Mouse (Mus musculus): ENCODE measurements around the gene Tmigd1.

The Tmigd1 gene

GRCm38 (mm10) chr11:76901579-76902361 is at the start of gene Tmigd1:
Tmigd1 (plus strand) TSS chr11:76902159.
- no peak for DNase-seq (ENCODE audit: extremely low spot score, low read depth, low spot score)

GRCm38 (mm10) chr11:76854475-76855341 is 47.3 kb upstream of the Tmigd1 start:
- no peak for DNase-seq (ENCODE audit: extremely low spot score, low read depth, low spot score)

- DNase-seq (ENCODE audit: extremely low spot score, low read depth, low spot score), result no peak
These were observed 45.4 kb upstream of the Tmigd1 start for GRCm38 (mm10) chr11:76856601-76857000.

GRCm38 (mm10) chr11:76857111-76857510 is 44.8 kb upstream of the Tmigd1 start:
- no peak for DNase-seq (ENCODE audit: extremely low spot score, low read depth, low spot score)

GRCm38 (mm10) chr11:76858781-76859180 is 43.2 kb upstream of the Tmigd1 start:
- no peak for DNase-seq (ENCODE audit: extremely low spot score, low read depth, low spot score)

GRCm38 (mm10) chr11:76859261-76859660 is 42.7 kb upstream of the Tmigd1 start:
- DNase-seq (ENCODE audit: extremely low spot score, low read depth, low spot score), result no peak

GRCm38 (mm10) chr11:76861185-76861584 is 40.8 kb upstream of the Tmigd1 start:
- DNase-seq (ENCODE audit: extremely low spot score, low read depth, low spot score), result no peak

- DNase-seq (ENCODE audit: extremely low spot score, low read depth, low spot score), result no peak
These were observed 29.3 kb upstream of the Tmigd1 start for GRCm38 (mm10) chr11:76872556-76873234.

GRCm38 (mm10) chr11:76873865-76874264 is 28.1 kb upstream of the Tmigd1 start:
- no peak for DNase-seq (ENCODE audit: extremely low spot score, low read depth, low spot score)

GRCm38 (mm10) chr11:76874766-76875165 is 27.2 kb upstream of the Tmigd1 start:
- no peak for DNase-seq (ENCODE audit: extremely low spot score, low read depth, low spot score)

- no peak for DNase-seq (ENCODE audit: extremely low spot score, low read depth, low spot score)
These were observed 22.1 kb upstream of the Tmigd1 start for GRCm38 (mm10) chr11:76879816-76880215.

GRCm38 (mm10) chr11:76884451-76884850 is 17.5 kb upstream of the Tmigd1 start:
- no peak for DNase-seq (ENCODE audit: extremely low spot score, low read depth, low spot score)

- no peak for DNase-seq (ENCODE audit: extremely low spot score, low read depth, low spot score)
These were observed 12.4 kb upstream of the Tmigd1 start for GRCm38 (mm10) chr11:76889339-76890164.

GRCm38 (mm10) chr11:76891171-76891570 is 10.8 kb upstream of the Tmigd1 start:
- DNase-seq (ENCODE audit: extremely low spot score, low read depth, low spot score), result no peak

- no peak for DNase-seq (ENCODE audit: extremely low spot score, low read depth, low spot score)
These were observed 10.1 kb upstream of the Tmigd1 start for GRCm38 (mm10) chr11:76891738-76892349.

GRCm38 (mm10) chr11:76892972-76893371 is 9.0 kb upstream of the Tmigd1 start:
- DNase-seq (ENCODE audit: extremely low spot score, low read depth, low spot score), result no peak

GRCm38 (mm10) chr11:76893570-76893969 is 8.4 kb upstream of the Tmigd1 start:
- DNase-seq (ENCODE audit: extremely low spot score, low read depth, low spot score), result no peak

GRCm38 (mm10) chr11:76894240-76894639 is 7.7 kb upstream of the Tmigd1 start:
- no peak for DNase-seq (ENCODE audit: extremely low spot score, low read depth, low spot score)

- DNase-seq (ENCODE audit: extremely low spot score, low read depth, low spot score), result no peak
These were observed 5.6 kb upstream of the Tmigd1 start for GRCm38 (mm10) chr11:76896360-76896759.

GRCm38 (mm10) chr11:76897126-76897525 is 4.8 kb upstream of the Tmigd1 start:
- DNase-seq (ENCODE audit: extremely low spot score, low read depth, low spot score), result no peak
